Mouse (Mus musculus) gastrocnemius, adult 18-20 months (tissue): ENCODE measurements around the gene Tmem88. TPM values are rescaled to one million over a fixed set of nuclear protein-coding genes. Genes with fewer than 3 reads are reported as not detected.

ENCODE experiments used
- DNase-seq: peaks from one replicate; pipeline ENCODE4 v3.0.0; 2021; ENCODE audit warnings: low spot score
- total RNA-seq, 2 experiments: library from RNA; stranded (reverse); gene quantifications; 2 replicates each; pipeline ENCODE4 v1.2.3; 2021

Gene Tmem88
- total RNA-seq, 2 experiments from 2014 or later: 2.6 to 4.1 TPM

DNA sequence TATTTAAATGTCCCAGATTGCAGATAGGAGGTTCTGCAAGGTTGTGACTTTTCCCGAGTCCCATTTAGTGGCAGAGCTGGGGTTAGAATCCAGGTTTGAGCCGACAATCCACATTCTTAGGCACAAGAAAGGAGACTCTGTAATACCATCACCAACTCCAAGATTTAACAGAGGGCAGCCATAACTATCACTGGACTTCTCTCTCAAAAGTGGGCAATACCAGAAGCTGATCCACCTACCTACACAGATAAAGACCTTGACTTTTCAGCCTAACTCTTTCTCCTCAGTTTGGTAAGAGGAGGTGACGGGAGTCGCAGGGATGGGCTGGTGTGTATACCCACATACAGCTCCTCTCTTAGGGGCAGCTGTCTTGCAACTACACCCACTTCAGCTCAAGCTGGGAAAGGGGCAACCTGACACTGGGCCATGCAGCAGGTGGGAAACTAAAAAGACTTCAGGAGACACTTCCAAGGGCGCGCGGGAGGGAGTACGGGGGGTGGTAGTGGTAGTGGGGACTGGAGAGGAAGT lies 19.0 kb upstream of the Tmem88 start:
- no peak for DNase-seq

DNA sequence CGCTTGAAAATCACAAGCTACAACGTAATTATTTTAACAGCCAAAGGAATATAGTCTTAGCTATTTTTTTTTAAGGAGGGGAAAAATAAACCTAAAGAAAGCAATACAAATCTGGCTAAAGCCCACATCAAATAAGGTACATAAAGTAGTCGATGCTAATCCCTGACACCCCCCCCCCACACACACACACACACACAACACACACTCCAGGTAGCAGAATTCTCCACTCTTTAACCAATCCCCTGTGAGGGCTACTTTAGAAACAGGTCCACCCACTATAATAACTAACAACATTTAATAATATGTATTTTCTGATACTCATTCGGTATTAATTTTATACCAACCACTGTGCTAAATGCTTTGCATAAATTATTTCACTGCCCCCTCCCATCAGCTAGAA lies 18.5 kb upstream of the Tmem88 start:
- DNase-seq: no peak

DNA sequence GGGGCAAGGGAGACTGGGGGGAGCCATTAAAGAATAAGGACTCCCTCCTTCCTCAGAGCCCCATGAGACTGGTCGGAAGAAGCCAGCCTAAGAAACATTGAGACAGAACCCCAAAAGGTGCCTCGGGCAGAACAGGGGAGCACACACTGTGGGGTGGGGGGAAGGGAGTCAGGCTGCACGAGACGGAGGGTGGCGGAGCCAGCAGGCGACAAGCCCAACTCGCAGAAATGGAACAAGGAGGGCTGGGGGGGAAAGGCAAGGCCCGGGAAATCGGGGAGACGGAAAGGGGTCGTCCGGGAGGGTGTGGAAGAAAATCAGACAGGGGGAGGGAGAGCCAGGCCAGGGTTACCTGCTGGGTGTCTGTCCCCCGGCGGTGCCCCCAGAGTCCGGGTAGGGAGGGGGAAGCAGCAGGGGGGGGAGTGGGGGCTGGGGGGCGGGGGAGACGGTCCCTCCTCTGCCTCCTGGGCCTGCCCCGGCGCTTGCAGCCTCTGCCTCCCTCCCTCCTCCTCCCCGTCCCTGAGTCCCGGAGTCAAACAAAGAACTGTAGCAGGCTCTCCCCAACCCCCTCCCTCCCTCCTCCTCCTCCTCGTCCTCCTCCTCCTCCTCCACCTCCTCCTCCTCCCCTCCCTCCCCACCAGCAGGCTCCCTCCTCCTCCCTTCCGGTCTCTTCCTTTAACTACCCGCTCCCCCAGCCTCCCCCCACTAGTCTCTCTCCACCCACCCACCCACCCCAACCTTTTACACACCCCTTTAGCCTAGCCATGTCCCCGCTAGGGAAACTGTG lies 17.8 kb upstream of the Tmem88 start:
- no peak for DNase-seq

DNA sequence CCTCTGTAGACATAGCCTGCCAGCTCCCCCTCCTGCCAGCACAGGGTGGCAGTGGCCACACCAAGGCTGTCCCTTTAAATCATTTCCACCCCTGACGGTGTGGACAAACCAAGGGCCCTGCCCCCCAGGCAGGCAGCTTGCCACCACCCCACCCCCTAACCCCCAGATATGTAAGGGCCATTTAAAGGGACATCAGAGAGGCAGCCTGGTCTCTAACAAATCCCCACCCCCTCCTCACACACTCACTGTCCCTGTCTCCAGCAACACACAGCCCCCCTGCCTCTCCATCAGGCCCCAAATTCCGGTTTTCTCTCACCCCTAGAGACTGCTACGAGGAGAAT lies 17.3 kb upstream of the Tmem88 start:
- DNase-seq: peak; percentile 75

DNA sequence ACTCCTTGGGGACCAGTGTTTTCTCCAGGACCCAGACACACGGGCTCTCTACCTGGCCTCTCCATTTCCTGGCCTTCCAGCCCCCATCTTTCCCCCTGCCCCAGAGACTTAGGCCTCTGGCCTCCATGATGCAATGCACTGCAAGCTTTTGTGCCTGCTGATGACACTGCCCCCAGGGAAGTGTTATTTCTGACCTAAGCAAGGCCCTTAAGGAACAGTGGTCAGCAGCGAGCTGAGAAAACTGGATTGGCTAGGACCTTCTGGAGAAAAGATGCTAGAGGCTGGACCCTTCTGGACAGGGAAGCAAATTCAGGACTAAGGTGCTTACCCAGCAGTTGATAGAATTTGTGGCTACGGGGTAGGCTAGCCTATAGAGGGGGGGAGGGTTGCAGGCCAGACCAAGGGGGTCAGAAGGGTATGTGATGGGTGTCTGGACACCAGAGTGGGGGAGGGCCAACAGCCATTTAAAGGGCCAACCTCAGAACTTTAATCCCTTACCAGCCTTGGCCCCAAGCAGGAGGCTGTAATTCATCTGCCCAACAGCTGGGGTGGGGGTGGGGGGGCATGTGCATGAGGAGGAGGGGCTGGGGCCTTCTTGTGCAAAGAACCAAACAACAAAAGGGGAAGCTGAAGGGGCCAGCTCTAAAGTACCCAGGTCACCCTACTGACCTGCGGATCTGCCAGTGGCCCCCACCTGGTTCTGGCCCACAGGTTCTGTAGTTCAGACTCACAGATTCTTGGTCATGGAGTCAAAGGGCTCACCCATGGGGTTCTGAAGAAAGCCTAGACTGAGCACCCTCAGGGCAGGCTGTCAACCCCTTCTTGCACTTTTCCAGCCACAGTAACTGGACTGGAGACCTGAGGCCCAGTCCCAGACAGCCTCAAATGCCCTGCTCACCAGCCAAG lies 16.6 kb upstream of the Tmem88 start:
- no peak for DNase-seq

DNA sequence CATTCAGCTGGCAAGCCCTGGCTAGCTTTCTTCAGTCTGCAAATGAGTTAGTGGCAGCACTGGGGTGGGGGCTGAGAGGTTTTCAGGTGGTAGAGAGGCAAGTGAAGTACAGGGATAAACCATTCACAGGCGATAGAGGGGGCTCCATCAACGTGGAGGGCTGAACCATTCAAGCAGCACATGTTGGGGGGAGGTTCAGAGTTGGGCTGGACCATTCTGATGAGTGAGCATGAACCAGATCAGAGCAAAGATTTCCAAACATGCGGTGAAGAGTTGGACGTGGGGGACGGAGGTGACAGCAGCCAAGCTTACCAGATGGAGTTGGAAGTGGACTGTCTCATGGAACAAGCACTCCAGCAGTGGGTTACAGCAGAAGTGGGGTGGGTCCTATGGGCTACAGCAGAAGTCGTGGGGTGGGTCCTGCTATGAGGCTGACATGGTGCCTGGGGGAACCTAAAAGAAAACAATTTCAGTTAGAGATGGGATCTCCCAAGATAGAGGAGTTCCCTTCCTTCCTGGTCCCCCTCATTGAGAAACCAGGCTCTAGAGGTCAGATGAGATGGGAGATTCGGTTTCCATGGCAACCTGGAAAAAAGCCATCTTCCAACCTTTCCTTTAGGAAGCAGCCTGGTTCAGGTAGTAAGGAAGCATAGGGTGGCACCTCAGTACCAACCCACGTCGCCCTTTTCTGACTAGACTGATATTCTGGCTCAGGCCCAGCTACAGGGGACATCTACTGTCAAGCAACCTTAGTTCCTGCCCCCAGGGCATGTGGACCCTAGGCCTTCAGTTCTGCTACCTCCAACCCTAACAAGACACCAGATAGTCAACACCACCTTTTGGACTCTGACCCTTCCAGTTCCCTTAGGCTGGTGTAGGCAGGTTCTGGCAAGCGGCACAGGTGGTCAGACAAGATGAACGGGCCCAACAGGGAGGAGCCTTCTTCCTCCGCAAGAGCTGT lies 15.5 kb upstream of the Tmem88 start, which contains the start of gene Kdm6b:
Gene Kdm6b, minus strand, starts transcription at position 455 of the 961 bp plus-strand sequence.
- peak; percentile 3 for DNase-seq

DNA sequence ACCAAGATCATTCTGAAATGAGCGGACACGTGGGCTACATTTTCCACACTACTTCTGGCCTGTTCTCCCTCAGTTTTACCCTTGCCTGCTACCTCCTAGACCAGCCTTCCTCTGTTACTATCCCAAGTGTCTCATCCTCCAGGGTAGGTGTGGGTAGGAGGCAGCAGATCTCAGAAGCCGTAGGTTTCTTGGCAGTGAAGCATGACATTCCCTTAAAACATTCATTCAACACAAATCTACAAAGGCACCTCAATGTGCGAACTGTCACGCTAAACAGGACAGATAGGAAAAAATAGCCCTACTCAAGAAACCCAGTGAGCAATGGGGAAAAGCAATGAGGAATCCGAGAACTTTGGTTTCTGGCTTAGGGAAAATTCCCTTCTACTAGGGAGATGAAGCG lies 14.5 kb upstream of the Tmem88 start:
- peak; percentile 1 for DNase-seq

DNA sequence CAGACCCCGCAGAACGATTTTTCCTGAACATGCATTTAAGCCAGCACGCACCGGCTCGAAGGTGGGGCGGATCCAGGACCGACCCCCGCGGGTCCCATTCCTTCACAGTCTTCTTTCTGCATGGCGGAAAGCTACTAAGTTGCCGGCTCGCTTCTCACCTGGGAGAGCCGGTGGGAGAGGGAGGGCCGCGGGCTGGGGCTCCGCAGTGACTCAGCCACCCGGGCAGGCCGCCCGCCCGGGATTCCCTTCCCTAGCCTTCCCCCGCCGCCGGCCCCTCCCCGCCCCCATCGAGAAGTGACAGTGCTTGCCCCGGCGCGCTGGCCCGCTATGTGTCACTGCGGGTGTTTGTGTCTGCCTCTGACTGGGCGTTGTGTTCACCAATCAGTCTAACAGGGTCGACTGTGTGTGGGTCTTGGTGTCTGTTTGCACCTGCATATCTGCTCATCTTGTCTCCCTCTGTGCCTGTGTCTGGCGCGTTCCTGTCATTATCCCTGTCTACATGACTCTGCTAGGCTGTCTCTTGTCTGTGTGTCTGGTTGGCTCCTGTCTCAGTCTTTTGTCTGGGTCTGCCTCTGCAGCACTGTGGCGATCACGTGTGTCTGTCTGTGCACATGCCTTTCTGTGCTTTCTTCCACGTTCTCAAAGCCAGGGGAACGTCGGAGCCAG lies 13.6 kb upstream of the Tmem88 start:
- DNase-seq: peak; percentile 80

DNA sequence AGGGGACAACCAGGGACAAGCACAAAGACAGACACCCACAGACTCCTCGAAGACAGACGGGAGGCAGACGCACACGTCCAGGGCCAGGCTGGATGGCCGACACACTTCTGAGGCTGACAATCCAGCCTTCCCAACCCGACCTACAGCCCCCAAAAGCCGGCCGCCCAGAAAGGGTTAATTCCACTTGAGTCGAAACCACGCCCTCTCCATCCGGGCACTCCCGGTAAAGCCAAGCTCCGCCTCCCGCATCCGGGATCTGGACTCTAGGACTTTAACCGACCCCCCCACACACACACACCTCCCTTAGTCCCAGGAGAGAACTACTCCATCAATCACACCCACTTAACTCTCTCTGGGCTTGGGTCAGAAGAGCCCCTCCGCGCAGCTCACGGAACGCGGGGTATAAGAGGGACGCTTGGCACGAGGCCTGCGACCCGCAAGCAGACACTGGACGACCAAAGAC lies 13.1 kb upstream of the Tmem88 start:
- peak; percentile 95 for DNase-seq

DNA sequence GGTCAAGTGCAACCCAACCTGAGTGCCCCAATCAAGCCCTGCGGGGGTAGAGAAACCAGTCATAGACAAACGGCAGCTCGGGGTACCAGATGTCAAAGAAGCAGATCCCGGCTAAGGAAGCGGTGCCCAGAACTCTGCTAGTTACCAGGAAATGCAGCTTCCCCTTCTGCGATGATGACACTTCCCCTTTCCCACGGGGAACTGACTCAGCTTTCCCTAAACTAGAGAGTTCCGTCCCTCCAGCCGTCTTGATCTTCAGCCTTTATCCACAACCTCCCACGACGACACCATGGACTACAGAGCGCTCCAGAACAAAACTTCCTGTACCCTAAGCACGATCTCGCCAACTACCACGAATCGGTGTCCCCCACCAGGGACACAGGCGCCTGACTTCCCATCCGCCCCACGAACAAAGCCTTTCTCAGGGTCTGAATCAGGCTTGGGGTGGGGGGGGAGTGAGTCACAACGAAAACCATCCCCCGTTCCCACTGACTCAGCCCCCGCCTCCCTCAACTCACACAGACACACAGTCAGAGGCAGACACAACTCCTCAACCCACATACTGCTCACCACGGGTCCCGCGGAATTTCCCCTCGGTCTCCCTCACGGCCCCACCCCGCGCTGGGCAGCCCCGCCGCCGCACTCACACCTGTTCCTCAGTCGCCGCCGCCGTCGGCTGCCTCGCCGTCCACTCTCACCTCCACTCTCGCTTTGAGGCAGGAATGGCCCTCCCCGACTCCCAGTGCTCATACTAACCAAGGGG lies 12.5 kb upstream of the Tmem88 start:
- DNase-seq: peak; percentile 66

DNA sequence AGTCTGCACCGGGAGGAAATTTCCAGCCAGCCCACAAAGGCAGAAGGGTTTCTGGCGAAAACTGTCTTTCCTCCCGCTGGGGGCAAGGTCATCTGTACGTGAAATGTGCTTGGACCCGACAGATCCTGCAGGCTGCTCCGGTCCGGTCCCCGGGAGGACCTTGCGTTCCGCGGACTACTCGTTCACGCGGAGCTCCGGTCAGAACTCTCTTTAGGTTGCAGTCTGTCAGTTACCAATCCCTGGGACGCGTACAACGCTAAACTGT lies 11.9 kb upstream of the Tmem88 start:
- no peak for DNase-seq

DNA sequence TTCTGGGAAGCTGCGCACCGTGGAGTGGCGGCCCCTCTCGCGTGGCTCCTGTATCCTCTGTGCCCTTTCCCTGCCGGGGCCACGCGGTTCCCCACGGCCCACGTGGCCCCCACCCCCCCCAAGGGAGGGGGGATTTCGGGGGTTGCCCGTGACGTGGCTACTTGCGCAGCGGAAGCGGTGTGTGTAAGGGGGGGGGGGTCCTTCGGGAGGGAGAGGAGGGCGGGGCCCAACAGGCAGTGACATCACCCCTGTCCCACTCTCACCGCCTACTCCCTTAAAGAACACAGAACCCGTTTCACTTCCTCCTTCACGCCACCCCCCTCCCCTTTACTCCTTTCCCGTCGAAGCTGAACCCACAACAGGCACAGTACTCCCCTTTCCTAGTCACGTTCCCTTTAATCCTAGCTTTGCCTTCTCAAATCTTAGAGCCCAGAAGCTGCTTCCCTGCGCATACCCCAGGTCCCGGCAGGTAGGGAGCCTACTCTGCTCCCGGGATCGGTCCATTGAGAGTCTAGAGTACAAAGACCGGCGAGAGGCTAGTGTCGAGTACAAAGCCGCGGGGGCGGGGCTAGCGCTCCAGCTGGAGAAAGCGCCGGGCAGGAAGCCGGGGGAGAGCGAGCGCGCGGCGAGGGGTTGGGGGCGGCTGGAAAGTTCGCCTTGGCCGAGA lies 11.5 kb upstream of the Tmem88 start:
- peak; percentile 64 for DNase-seq

DNA sequence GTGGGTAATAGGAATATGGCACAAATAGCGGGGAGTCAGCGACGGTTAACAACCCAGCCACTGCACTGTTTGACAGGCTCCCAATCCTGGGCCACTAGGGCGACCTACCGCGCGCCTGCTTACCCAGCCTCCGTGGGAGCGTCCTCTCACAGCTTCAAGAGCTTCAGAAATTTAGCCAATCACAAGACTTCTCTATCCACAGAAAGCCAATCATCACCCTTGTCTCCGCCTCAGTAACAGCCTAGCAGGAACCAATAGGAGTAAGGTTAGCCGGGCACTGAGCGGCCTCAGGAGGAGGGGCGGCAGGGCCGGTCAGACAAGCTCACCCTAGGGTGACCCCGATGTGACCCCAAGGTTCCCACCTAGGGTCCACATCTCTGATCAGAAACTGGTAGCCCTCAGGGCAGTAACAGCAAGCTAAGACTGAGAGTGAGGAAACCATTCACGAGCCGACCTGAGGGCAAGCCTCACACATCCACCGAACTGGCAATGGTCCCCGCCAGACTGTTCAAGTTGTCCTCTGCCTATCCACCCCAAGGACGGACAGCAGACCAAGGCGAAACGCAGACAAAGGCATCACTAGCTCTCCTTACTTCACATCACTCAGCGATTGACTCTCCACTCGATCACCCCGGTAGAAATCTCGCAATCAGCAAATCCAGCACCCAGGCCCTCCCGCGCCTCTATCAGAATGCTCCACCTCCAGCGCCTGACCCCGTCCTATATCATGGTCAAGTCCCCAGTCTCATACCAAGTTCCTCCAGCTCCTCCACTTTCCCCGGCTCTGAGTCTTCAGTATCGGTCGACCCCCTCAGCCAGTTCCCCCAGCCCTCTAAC lies 10.7 kb upstream of the Tmem88 start:
- DNase-seq: peak; percentile 87

DNA sequence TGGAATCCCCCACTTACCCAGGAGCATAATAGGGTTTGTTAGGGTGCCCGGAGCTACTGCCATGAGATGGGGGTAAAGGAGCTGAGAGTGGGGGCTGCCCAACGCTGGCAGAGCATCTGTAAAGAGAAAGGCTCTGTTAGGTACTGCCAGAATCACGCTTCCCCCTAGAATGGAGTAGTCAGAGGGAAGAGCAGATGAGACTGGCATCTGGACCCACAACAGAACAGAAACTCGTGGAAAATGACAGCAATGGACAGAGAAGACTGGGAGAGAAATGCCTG lies 9.6 kb upstream of the Tmem88 start:
- no peak for DNase-seq

DNA sequence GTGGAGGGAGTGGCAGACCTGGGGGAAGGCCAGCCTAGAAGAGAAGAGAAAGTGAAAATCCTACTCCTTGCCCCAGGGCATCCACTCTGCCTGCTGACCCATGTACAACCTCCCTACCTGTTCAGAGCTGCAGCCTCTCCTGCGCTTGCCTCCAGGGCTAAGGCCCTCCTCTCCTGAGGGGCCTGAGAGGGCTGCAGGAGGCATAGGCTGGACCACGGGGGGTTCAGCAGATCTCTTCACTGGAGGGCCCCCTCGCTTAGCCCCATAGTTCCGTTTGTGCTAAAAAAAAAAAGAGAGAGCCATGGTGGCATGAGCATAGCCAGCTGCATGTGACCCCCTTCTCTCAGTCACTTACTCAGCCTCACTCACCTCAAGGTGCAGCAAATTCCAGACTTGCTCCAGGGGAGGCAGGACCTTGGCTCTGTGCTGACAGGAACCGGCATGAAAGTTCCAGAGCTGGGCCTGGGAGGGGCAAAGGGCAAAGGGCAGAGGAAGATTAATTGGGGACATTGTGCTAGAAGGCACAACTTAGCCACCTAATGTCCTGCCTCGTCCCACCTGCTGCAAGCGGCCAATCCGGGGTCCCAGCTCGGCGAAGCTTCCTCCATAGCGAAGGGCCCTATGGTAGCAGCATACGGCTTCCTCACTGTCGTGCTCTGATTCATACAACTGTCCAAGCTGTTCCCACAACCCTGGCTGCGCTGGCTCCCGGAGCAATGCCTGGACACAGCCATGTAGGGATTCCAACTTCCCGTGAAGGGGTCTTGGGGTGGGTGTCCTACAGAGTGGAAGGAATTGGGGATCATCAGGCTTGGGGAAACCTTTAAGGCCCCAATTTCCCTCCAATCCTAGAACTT lies 9.1 kb upstream of the Tmem88 start:
- DNase-seq: peak; percentile 1

DNA sequence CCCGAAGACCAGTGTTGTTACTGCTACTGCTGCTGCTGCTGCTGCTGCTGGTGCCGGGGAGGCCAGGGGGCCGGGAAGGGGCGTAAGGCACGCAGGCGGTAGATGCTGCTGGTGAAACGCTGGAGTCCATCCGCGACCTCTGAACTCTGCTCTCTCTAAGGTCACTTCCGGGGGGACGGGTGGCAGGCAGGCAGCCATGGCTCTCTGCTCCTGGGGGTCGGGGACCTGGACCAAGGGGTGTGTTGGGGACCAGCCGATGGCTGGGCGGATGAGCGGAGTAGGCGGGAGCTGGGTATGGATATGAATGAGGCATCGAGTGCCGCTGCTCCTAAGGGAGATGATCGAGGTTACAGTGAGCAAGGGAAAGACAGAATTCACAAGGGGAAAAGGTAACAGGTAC lies 8.2 kb upstream of the Tmem88 start:
- peak; percentile 3 for DNase-seq

DNA sequence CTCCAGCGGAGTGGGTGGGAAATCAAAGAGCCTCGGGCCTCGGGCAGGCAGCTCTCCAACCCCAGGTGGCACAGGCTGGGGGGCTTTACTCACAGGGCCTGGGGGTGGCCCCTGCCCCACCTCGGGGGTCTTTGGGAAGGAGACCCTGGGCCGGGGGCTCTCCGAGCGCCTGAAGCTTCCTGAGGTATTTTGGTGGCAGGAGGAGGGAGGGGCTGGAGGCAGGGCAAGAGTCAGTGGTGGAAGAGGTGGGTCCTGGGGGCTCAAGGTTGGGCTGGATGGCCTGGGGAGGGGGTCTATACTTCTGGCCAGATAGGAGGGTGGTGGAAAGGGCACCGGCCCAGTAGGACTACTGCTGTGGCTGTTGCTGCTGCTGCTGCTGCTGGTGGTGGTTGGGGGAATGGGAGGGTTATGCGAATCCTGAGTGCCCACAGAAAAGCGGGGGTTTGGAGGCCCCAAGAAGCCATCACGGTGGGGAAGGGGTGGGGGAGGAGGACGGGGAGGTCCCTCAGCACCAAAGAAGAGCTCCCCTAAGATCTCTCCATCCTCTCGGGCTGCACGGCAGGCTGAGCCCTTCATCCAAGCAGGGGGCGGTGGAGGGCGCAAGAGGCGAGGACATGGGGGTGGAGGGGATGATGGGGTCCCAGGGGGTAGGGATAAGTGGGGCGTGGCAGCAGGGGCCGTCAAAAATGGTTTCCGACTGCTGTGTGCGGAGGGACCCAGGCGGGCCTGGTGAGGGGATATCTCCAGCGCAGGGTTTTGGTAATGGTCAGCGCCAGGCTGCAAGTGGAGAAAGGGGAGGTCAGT lies 7.6 kb upstream of the Tmem88 start:
- DNase-seq: peak; percentile 1
